Mouse (Mus musculus) 416B (cell line): Measurements from ENCODE around the gene Col15a1.

Experiments
- DNase-seq: peaks from one replicate; pipeline ENCODE4 v3.0.0; 2011; ENCODE audit warnings: low read depth

The Col15a1 gene

DNA sequence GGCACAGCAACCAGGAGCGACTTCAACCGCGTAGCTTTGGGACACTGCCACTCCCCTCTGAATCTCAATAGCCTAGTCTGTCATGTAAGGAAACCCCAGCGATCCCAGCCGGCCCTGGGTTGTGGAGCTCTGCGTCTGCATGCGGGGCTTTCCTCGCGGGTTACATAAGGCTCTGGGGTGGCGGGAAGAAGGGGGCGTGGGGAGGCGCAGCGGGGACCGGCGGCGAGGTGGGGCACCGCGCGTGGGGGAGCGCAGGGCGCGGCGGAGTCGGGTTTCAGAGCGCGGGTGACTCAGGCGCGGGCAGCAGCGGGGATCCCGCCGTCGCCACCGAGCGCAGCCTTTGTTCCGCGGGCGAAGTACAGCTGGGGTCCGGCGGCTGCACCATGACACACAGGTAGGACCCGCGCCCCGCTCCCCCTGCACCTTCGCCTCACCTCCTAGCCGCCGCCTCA lies at the start of gene Col15a1:
Gene Col15a1, plus strand, starts transcription at position 193 of the 452 bp plus-strand sequence.
- no peak for DNase-seq

DNA sequence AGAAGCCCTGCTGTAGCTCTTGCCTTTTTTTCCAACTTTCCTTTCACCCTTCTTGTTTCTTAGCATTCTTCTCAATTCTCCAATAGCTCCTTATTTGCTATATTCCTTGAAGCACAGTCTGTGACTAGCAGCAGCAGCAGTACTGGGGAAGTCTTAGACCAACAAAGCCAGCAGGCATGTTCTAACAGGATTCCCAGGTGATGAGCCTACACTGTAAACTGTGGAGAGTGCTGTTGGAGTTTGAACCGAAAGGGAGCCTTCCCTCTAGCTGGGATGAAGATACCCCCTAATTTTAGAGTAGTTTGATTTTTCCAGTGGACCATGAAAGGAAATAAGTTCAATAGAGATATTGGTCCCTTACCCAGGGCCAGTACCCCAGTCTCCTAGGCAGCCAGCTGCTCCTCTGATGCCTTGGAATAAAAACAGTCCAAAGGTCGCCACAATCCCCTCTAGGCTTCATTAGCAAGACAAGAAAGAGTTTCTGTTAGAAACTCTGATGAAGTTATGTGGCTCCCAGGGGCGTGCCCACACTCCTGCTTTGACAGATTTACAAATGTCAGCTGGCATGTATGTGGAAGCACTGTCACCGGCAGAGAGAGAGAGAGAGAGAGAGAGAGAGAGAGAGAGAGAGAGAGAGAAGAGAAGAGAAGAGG lies 46.7 kb upstream of the Col15a1 start:
- DNase-seq, result no peak

DNA sequence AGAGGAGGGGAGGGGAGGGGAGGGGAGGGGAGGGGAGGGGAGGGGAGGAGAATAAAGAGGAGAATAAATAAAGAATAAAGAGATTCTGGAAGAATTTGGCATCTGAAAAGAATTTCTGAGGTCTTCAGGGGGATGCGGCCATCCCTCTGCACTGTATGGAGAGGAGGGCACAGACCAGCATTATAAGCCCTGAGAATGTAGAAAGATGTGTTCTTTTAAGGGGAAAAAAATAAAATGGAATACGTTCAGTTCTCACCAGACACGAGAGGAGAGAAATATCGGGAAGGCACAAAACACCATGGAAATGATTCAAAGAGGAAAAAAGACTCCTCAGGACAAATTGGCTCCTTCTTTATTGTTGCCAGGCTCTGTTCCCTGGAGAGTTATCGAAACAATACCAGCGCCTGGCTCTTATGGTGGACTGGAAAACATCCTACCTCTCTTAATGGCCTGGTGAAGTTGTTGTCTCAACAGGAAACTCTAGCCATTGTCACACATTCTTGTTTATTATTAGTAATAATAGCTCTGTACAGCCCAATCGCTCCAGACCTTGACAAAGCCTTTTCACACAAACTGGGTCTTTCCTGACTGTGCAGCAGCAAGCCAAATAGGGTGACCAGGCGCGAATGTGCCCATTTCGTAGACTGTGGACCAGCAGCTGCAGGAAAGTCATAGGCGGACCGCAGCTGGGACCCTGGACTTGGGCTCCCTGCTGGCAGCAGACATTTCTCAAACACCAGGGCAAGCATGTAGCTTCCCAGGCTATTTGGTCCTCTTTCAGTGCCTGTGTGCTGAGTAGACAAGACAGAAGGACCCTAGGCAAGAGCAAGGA lies 46.0 kb upstream of the Col15a1 start:
- DNase-seq, result no peak

DNA sequence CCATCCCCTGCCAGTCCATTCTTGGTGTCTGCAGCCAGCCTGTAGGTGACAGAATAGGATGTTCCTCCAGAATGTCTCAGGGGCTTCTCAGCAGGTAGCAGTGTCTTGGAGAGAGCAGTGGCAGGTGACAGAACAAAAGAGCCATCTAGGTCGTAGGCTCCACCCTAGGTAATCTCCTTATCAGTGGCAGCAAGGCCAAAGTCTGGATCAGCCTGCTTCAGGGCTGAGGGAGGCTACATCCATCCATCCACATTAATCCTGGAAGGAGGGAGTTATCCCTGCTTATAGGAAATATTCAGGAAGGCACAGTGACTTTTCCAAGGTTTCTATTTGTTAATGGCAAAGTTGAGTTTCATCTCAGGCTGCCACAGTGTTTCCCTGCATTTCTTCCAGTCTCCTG lies 35.6 kb upstream of the Col15a1 start:
- no peak for DNase-seq

DNA sequence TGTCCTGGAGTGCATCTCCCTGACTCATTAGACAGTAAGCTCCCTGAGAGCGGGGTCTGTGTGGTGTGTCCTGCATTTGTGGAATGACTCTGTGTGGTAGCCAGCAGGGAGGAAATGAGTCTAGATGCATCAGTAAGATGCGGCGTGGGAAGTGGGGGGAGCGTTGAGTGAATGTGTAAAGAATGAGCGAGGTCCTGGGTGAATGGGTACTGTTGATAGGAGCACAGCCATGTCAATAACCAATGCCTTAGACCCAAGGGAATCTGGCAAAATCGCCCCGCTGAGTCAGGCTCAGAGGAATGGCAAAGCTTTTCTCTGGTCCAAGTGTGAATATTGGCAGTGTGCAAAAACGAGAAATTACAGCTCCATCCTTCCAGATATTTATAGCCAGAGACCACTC lies 30.9 kb upstream of the Col15a1 start:
- no peak for DNase-seq

DNA sequence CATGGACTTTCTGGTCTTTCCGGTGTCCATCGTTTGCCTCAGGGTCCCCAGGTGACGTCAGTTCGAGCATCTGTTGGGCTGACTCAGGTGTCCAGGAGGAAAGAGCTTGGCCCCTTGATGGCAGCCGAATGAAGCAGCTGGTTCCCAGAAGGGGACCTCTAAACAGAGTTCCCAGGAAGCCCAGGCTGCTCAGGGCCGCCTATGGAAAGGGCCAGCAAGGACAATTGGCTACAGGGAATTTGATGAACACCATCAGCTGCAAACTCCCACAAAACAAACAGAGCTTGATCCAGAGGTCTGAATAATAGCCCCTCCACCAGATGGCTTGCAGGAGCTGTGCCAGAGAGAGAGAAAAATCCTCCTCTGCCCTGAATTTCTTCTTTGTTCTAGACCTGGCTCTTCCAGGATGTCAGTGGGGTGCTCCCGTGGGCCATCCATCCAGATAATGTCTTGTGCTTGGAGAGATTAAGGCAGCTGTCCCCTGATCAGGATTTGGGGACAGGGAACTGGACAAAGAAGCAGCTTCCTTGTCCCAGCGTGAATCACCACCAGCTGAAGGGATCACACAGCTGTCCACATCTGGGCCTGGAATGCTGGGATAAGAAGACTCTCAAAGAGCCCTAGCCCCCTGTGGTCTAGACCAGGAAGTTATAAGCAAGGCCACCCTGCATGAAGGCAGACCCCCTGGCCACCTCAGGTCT lies 29.6 kb upstream of the Col15a1 start:
- no peak for DNase-seq

DNA sequence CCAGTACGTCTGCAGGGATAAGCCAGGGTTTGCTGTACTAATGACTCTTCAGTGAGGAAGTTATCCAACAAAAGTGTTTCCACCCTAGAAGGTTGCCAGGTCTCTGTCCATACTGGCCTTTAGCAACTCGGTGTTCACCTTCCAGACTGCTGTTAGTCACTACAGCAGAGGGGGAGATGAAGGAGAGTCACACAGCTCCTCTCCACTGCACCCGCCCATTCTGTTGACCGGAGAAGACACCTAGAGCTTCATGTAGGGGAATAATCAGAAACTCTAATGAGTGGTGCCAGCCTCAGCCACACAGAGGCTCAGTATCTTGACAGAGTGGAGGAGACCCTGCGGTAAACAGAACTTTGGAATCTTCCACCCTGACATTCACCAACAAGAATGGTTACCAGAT lies 28.4 kb upstream of the Col15a1 start:
- no peak for DNase-seq

DNA sequence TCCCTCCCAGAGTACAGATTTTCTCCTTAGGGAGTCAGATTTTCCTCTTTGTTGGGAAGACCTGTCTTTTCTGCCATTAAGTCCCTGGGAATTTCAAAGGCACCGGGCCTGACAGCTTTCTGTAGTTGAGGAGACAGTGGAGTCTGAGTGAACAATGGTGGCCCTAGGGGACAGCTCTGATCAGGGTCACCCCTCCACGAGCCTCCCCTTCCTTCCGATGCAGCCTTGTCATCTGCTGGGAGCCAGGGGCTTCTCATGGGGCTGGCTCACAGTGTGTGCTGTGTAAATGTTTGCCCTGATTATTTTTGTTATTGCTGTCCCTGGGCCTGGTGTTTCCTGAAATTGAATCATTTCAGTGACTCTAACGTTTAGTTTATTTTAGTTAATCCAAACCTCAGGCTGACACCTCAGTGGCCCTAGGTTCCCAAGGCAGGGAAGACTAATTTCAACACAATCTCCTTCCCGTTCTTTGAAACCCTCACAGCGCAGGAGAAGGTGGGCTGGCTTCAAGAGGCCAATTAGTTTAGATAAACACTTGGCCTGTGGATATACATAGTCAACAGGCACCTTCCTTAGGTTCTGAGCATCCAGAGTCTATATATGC lies 23.8 kb upstream of the Col15a1 start:
- DNase-seq, result no peak

DNA sequence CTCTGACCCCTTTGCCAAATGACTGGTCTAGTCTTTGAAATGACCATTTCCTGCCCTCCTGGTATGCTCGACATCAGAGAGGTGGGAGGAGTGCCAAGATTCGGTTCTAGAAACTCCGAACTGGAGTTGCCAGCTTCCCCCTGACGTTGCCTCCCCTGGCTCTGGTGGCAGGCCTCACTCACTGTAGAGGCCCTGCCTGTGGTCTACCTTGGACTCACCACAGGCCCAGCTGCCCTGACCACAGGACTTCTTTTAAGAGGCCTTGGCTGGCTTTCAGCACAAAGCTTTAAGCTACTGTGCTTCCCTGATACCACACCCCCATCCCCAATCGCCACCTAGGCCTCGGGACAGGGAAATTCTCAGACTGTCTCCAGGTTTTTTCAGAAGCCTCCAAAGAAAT lies 21.4 kb upstream of the Col15a1 start:
- peak; percentile 89 for DNase-seq

DNA sequence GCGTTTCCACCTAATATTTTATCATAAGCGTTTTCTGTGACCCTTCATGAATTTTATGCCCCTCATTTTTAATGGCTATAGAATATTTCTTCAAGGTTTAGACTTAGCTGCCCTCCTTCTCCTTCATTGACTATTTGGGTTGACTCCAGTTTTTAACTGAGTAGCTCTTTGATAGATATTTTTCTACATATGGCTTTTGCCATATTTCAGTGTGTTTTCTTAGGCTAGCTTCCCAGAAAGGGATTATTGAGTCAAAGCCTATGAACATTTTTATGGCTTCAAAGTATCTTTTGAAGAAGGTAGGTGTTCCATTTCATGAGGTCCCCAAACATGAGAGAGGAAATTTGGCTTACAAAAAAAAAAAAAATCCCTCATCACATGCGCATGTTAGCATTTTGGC lies 11.8 kb upstream of the Col15a1 start:
- no peak for DNase-seq

DNA sequence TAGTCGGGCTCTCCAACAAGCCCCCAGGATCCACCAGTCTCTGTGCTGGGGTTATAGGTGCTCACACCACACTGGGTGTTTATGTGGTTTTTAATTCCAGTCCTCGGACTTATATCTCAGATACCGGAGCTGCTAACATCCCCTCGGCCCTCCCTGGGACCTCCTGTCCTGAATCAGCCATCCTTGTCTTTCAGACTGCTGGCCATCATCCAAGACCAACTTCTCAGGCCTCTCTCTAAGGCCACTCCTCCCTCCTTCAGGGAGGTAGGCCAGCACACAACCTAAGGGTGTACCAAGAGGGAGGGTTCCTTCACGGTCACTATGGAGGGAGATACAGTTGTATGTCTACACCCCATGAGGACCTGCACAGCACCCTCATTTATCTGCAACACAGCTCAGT lies 4.3 kb upstream of the Col15a1 start:
- DNase-seq, result no peak

DNA sequence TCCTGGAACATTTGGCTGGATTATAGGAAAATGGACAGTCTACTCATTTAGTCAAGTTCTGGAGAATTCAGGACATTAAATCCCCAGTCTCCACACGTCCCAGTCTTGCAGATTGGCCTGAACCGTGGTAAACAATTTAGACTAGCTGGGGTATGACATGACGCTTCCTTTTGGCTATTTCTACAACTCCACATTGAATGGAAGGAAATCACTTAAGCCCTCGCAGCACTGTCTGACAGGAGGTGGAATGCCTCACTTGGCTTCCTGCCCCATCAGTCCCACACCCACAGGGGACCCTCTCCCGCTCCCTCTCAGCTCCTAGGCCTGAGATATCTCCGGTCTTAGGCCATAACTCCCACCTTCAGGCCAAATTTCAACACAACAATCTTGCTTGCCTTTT lies 2.1 kb upstream of the Col15a1 start:
- DNase-seq, result no peak

DNA sequence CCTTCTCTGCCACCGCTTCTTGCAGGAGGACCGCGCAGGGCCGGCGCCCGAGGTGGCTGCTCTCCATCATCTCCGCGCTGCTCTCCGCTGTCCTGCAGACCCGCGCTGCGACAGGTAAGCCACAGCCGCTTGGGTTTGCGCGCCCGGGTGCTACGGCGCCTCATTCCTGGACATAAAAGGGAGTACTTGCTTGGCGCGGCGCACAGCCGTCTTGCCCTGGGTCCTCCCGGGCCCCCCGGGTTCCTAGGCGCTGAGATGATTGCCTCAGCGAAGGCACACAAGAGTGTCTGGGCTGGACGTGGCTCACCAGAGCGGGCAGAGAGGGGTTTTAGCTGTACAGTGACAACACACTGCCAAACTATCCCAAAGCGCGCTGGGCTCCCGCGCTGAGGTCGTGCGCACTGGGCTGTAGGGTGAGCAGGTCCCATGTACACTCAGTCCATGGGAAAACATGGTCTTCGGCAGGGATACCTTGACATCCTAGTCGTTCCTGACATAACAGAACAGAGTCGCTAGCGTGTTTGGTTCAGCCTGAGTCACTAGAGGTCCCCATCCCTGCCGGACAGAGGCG lies 545 bp downstream of the Col15a1 start:
- DNase-seq, result no peak

DNA sequence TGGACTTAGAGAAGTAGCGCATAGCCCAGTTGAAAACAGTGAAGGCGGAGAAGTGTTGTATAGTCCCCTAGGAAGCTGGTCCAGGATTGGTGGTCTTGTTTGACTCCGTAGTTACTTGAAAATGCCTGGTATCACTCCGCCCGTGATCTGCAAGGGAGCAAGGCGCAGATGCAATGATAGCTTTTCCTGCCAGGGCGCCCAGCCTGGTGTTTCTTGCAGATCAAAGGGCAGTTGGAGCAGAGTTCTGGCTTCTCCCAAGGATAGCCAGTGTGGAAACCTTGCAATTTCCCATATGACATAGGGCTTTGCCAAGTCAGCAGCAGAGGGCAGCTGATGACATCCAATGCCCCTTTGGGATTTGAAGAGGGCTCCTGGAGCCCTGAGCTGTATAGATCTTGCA lies 1.5 kb downstream of the Col15a1 start:
- no peak for DNase-seq

DNA sequence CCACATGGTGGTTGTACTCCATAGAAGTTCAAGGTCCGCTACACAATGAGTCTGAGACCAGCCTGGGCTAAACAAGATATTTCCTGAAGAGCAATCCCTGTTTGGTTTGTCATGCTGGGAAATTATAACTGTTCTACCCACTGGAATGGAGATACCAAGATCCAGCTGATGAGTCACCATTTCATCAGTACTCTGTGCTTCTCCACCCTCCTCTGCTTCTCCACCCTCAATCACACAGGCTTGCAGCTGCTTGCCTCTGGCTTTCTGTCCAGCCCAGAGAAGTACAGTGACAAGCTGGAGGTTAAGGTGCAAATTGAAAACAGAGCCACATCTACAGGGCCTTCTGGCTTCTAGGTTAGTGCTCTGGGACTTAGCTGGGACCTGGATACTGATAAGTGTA lies 10.9 kb downstream of the Col15a1 start:
- peak; percentile 10 for DNase-seq

DNA sequence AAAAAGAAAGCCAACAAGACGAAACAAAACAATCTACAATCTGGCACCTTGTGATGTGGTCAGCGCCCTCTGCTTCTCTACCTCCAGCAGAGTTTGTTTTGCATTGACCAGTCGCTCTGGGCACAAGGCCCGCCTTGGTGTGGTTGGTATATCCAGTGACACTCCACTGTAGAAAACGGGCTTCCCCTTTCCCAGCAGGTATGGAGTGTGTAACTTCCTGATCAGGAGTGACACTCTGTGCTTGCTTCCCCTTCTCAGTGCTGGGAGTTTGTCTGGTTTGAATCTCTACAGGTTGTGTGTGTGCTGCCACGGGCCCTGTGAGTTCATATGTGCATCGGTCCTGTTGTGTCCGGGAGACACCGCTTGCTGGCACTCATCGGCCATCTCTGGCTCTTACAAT lies 11.4 kb downstream of the Col15a1 start:
- DNase-seq, result no peak

DNA sequence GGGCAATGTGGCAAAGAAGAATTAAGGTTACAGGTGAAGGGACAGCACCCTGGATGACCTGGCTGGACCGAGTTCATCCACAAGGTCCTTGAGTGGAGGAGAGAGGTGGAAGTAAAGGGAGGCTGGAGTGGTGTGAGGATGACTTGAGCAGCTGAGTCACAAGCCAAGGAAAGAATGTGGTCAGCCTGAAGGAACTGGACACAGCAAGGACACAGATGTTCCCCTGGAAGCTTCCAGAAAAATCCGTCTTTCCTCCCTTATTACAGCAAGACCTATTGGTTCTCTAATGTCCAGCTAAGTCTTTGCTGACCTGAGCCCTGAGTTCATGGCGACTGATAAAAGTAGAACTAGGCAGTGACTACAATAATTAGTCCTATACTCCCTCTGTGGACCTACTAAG lies 12.6 kb downstream of the Col15a1 start:
- no peak for DNase-seq

DNA sequence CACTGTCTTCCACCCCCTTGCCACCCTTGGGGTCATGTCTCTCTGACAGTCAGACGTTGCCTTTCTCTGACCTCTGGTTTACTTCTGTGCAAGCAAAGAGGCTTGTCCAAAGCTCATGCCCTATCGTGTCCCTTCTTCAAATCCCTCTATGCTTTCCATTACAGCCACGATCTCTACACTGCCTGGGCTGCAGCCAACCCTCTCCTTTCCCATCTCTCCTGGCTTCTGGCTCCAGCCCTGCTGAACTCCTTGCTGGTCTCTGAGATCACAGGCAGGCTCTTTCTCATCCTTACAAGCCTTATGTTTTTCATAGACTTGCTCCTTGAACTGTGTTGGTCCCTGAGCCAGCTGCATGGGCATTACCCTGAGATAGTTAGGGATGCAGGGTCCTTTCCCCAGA lies 14.2 kb downstream of the Col15a1 start:
- no peak for DNase-seq

DNA sequence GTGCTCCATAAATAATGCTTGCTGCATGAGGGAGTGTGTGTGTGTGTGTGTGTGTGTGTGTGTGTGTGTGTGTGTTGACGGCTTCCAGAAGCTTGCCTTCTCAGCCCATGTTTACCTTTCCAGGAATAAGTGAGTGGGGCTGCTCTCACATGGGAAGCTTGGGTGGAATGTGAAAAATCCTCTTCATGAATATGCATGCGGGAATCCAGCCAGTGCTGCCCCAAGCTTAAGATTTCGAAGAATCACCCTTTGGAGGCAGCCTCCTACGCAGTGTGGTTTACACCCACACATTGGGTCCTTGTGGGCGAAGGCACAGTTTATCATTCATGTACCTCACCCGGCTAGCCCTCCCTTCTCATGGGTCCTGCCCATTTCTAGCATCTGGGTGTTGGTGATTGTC lies 18.0 kb downstream of the Col15a1 start:
- DNase-seq, result no peak

DNA sequence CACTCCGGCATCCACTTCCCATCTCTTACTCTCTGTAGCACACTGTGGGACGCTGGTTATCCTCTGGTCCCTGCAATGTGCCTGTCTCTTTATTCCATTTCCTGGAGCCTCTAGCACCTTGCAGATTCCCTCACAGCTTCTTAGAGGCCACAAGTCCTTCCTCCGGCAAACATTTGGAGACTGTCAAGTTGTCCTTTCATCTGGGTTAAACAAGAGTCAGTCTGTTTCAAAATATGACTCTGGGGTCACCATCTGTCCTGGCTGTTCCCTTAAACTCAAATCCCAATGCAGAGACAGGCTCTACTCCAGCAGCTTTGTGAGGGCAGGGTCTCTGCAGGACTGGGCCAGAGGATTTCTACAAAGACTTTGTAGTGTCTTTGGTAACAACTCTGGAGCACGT lies 19.1 kb downstream of the Col15a1 start:
- no peak for DNase-seq

DNA sequence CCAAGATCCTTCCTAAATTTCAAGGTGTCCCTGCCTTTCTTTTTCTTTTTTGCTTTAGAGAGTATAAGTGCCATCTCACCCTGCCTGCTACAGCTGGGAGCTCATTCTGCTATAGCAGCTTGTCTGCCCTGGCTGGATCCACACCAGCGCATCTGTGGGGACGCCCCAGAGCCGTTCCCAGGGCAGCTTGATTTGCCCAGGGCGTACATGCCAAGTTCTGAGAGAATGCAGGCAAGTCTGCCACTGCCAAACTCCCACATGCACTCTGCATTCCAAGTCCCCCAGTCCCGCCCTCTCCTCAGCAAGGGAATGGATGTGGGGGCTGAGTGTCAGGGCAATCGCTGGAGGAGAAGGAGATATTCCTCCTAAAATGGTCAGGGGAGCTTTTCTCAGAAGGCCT lies 19.8 kb downstream of the Col15a1 start:
- DNase-seq, result no peak

DNA sequence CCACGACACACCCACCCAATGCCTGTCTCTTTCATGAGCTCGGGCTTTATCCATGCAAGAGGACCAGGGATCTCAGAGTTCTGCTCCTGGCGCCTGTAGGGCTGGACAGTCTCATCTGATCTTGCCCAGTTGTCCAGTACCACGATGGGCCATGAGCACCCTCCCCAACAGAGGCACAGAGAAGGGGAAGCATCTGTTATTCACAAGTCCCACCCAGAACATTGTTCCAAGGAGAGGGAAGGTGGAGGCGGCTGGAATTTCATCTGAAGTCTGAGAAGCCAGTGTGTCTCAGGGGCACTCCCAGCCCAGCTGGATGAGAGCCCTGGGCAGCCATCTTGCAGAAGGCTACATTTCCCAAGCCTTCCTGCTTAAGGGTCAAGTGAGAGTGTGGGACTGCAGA lies 21.0 kb downstream of the Col15a1 start:
- DNase-seq, result no peak
